Mouse (Mus musculus) liver, postnatal 0 days (tissue): Measurements from ENCODE around the gene 4933424G06Rik. TPM values are rescaled to one million over a fixed set of nuclear protein-coding genes. Genes with fewer than 3 reads are reported as not detected.
A peak's percentile ranks its signal among the peaks of the same experiment; 100 is the strongest.

Experiments
- ATAC-seq: fragments of 200-750 bp; cut with Nextera tagmentation; 2 replicates; pipeline ENCODE4 v1.8.0; 2017; ENCODE audit warnings: mild to moderate bottlenecking, moderate library complexity
- DNase-seq: peaks from one replicate; pipeline ENCODE4 v3.0.0-alpha.2; 2016
- H3K27ac ChIP-seq: fragments of 300-500 bp; sonication (generic); 2 replicates; pipeline ENCODE4 v1.5.1; 2014; ENCODE audit warnings: antibody characterized with exemption, moderate library complexity, mild to moderate bottlenecking, low read depth
- H3K27me3 ChIP-seq: fragments of 300-500 bp; sonication (generic); 2 replicates; pipeline ENCODE4 v1.6.1; 2014; ENCODE audit warnings: low read length, control low read depth, mixed read lengths; ENCODE audit not compliant: insufficient read depth
- H3K36me3 ChIP-seq: fragments of 300-500 bp; sonication (generic); replicated peaks from 2 replicates; pipeline ENCODE4 v1.6.1; 2014; ENCODE audit warnings: mild to moderate bottlenecking, control low read depth, low read length, moderate library complexity, mixed read lengths; ENCODE audit not compliant: insufficient read depth
- H3K4me1 ChIP-seq: fragments of 300-500 bp; sonication (generic); 2 replicates; pipeline ENCODE4 v1.6.1; 2014; ENCODE audit warnings: antibody characterized with exemption, mild to moderate bottlenecking, control low read depth; ENCODE audit not compliant: insufficient read depth
- H3K4me2 ChIP-seq: fragments of 300-500 bp; sonication (generic); 2 replicates; pipeline ENCODE4 v1.6.1; 2014; ENCODE audit warnings: low read depth, mild to moderate bottlenecking, low read length, moderate library complexity, mixed read lengths
- H3K4me3 ChIP-seq: fragments of 300-500 bp; sonication (generic); 2 replicates; pipeline ENCODE4 v1.5.1; 2014; ENCODE audit warnings: low read depth, low read length
- H3K9ac ChIP-seq: fragments of 300-500 bp; sonication (generic); replicated peaks from 2 replicates; pipeline ENCODE4 v1.6.1; 2014; ENCODE audit warnings: mild to moderate bottlenecking, moderate library complexity
- H3K9me3 ChIP-seq: fragments of 300-500 bp; sonication (generic); 2 replicates; pipeline ENCODE4 v1.6.1; 2016; ENCODE audit warnings: mild to moderate bottlenecking, control low read depth, low read length, mixed read lengths
- CTCF ChIP-seq: sonication (generic); IDR thresholded peaks from 2 replicates; pipeline ENCODE4 v1.5.1; 2016; ENCODE audit warnings: antibody characterized with exemption, low read depth
- EP300 ChIP-seq: IDR thresholded peaks from 2 replicates; pipeline ENCODE4 v1.6.1; 2016; ENCODE audit warnings: antibody characterized with exemption, low read depth, mild to moderate bottlenecking
- WGBS: fragments of 180-500 bp; shearing (Covaris S2); extraction: QIAGEN DNeasy Blood & Tissue Kit; methylation state at CpG from one replicate; pipeline ENCODE4 v1.1.7; 2014; ENCODE audit not compliant: insufficient replicate concordance; 5-methylcytosine and 5-hydroxymethylcytosine counted together
- polyA plus RNA-seq: library from polyadenylated mRNA; unstranded; fragments of >200 nt; fragmentation: Nextera tagmentation; extraction: Ambion mirVana; gene quantifications from 2 replicates; pipeline ENCODE4 v1.2.1, GENCODE M21; 2015

The 4933424G06Rik gene
- polyA plus RNA-seq, 1 experiment from 2014 or later: not detected

DNA sequence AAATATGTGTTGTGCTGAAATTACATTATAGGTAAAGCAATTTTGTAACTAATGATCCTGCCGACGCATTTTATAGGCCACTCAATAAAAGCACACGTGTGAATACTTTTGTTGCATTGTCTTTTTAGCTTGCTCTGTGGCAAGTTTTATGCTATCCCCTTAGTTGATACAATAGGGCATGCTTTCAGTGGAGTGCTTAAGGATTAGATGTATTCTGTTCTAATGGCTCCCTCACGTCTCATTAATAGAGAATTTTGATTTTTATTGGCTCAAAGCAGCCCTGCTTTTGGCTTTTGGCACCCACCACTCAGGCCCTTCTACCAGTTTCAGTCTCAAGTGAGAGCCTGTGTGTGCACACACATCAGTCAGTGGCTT is 14.1 kb downstream of the 4933424G06Rik start:
- no peak for ATAC-seq
- whole genome bisulfite sequencing: 83% methylated on average over 4 of the region's 4 CpGs
- H3K27me3 ChIP-seq: no peaks in the 10 kb centered on the region
- H3K4me3 ChIP-seq: no peak overlapping the region
- no peak overlapping the region for H3K27ac ChIP-seq
- H3K9ac ChIP-seq: no peak overlapping the region
- H3K4me2 ChIP-seq: no peak overlapping the region
- DNase-seq: no peak
- no peaks in the 10 kb centered on the region for H3K36me3 ChIP-seq
- H3K4me1 ChIP-seq: no peaks in the 10 kb centered on the region
- TF ChIP-seq CTCF: no peak
- TF ChIP-seq EP300: no peak
- no peaks in the 10 kb centered on the region for H3K9me3 ChIP-seq

DNA sequence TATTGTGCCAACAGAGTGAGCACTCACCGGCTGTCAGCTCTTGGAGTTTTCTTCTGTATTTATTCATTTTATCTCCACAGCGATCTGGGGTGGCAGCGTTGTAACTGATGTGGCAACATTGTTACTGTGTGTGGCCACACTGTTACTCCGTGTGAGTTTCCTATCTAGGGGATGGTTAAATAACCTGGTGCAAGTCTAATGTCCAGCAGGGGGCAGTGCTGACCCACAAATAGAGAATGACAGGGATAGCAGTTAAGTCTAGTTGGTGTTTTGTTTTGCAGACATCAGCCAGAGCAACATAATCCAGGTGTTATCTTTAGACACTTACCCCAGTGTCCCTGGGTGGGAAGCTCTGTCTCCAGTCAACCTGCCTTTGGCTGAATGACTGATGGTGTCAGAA is 27.4 kb downstream of the 4933424G06Rik start:
- no peak overlapping the region for H3K27ac ChIP-seq
- TF ChIP-seq EP300 (no peak), CTCF (peak; percentile 91)
- 9% methylated on average over 4 of the region's 4 CpGs for WGBS
- ATAC-seq: peak; percentile 76
- H3K36me3 ChIP-seq: no peaks in the 10 kb centered on the region
- H3K9ac ChIP-seq: no peak overlapping the region
- DNase-seq: peak; percentile 84
- H3K9me3 ChIP-seq: no peaks in the 10 kb centered on the region
- H3K4me2 ChIP-seq: no peak overlapping the region
- H3K4me1 ChIP-seq: no peaks in the 10 kb centered on the region
- no peak overlapping the region for H3K4me3 ChIP-seq
- H3K27me3 ChIP-seq: no peaks in the 10 kb centered on the region

GRCm38 (mm10) chr1:36739231-36739630 is 29.3 kb downstream of the 4933424G06Rik start:
- DNase-seq (no peak), ATAC-seq (no peak)
- Histone ChIP-seq H3K27ac (no peak overlapping the region), H3K4me2 (no peak overlapping the region), H3K27me3 (peaks cover 2% of the 10 kb centered on the region; the same call in 1 of the 2 replicates), H3K4me1 (no peaks in the 10 kb centered on the region), H3K4me3 (no peak overlapping the region), H3K9me3 (no peaks in the 10 kb centered on the region), H3K36me3 (no peaks in the 10 kb centered on the region), H3K9ac (no peak overlapping the region)
- 65% methylated on average over 5 of the region's 5 CpGs for WGBS
- no peak for TF ChIP-seq CTCF
- TF ChIP-seq EP300: no peak

DNA sequence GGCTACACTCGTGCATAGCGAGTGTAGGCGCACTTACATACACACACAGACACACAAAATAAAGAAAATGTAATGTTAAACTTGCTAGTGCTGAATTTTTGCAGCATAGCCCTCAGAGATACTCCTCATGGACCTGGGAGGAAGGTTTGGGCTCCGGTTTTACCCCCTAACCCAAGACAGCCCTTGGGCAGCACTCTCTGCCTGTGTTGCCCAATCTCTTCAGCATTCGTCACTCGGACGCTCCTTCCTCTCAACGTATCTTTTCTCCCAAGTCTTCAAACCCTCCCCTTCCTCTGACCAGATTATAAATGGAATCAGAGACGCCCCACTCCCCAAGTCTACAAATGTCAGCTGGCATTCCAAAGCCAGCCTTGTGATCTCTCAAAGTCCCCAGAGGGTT is 33.1 kb downstream of the 4933424G06Rik start:
- TF ChIP-seq EP300 (no peak), CTCF (no peak)
- H3K27ac ChIP-seq: no peak overlapping the region
- peaks cover 4% of the 10 kb centered on the region; the same call in 1 of the 2 replicates for H3K27me3 ChIP-seq
- H3K4me2 ChIP-seq: no peak overlapping the region
- WGBS: 54% methylated on average over 9 of the region's 9 CpGs
- H3K36me3 ChIP-seq: no peaks in the 10 kb centered on the region
- H3K4me1 ChIP-seq: no peaks in the 10 kb centered on the region
- ATAC-seq: no peak
- no peak overlapping the region for H3K4me3 ChIP-seq
- no peaks in the 10 kb centered on the region for H3K9me3 ChIP-seq
- DNase-seq: no peak
- H3K9ac ChIP-seq: no peak overlapping the region

DNA sequence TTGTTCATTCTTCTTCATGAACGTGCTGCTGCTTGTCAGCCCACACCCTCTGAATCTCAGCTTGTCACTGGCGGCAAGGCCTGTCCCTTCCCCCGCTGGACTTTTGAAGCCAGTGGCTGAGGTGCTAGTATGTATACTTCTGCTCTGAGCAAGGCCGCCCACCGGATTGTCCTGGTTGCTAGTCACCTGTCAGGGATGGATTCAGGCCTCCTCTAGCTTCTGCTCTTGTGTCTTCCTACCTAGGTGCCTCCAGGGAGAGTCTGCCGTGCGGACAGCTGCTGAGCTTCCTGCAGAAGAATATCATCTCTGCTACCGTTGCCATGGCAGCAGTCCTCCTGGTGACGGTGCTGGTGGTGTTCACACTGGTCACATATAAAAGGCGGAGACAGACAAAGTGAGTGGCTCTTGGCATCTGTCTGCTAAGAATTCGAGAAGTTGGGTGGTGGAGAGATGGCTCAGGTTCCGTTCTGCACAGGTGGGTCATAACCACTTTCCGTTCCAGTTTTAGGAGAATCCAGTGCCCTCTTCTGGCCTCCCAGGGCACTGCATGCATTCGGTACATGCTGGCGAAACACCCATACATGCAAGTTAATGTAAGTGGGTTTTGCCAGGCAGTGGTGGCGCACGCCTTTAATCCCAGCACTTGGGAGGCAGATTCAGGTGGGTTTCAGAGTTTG is 34.5 kb downstream of the 4933424G06Rik start:
- WGBS: 23% methylated on average over 17 of the region's 17 CpGs
- H3K4me3 ChIP-seq: no peak overlapping the region
- H3K9ac ChIP-seq: no peak overlapping the region
- H3K4me2 ChIP-seq: no peak overlapping the region
- DNase-seq: peak; percentile 76
- no peak overlapping the region for H3K27ac ChIP-seq
- no peak for ATAC-seq
- no peaks in the 10 kb centered on the region for H3K36me3 ChIP-seq
- H3K27me3 ChIP-seq: peaks cover 4% of the 10 kb centered on the region; the same call in 1 of the 2 replicates
- no peaks in the 10 kb centered on the region for H3K9me3 ChIP-seq
- no peaks in the 10 kb centered on the region for H3K4me1 ChIP-seq
- TF ChIP-seq CTCF (peak; percentile 85), EP300 (no peak)

- 63% methylated on average over 4 of the region's 4 CpGs for WGBS
- H3K27ac ChIP-seq: no peak overlapping the region
- ATAC-seq (no peak), DNase-seq (no peak)
- no peak overlapping the region for H3K4me3 ChIP-seq
- no peaks in the 10 kb centered on the region for H3K9me3 ChIP-seq
- TF ChIP-seq CTCF (no peak), EP300 (no peak)
- H3K4me2 ChIP-seq: no peak overlapping the region
- no peaks in the 10 kb centered on the region for H3K4me1 ChIP-seq
- no peaks in the 10 kb centered on the region for H3K36me3 ChIP-seq
- peaks cover 4% of the 10 kb centered on the region; the same call in 1 of the 2 replicates for H3K27me3 ChIP-seq
- no peak overlapping the region for H3K9ac ChIP-seq
These were observed 35.7 kb downstream of the 4933424G06Rik start for GRCm38 (mm10) chr1:36745661-36746060.

- ATAC-seq (no peak), DNase-seq (peak; percentile 69)
- Histone ChIP-seq H3K36me3 (no peaks in the 10 kb centered on the region), H3K4me2 (no peak overlapping the region), H3K4me3 (no peak overlapping the region), H3K4me1 (no peaks in the 10 kb centered on the region), H3K27me3 (peaks cover 4% of the 10 kb centered on the region; the same call in 1 of the 2 replicates), H3K9me3 (no peaks in the 10 kb centered on the region), H3K9ac (no peak overlapping the region), H3K27ac (no peak overlapping the region)
- TF ChIP-seq CTCF (peak; percentile 66), EP300 (no peak)
- 39% methylated on average over 15 of the region's 15 CpGs for WGBS
These were observed 36.5 kb downstream of the 4933424G06Rik start for GRCm38 (mm10) chr1:36746452-36746851.
